Comparison of ENCODE assay signal across 10 mouse cellular contexts in genomic region chr19:34598341-34598740, GRCm38 (mm10). TPM values are rescaled to one million over a fixed set of nuclear protein-coding genes. Genes with fewer than 3 reads are reported as not detected.
DNase-seq lines count a peak whose midpoint lies in the region; ATAC-seq lines count a peak whose summit lies in the region.
"Had no signal": no experiment of that assay in that cellular context is flagged by ENCODE, and none has a peak within 500 bp of the region (broad histone marks: within the 10 kb centered on the region; RNA-seq: fewer than 3 reads in every experiment).

No protein-coding gene starts in this region.

- no peak overlapping the region for H3K9ac ChIP-seq in forebrain, embryonic 16.5 days (replicated peaks; ENCODE audit: low read depth, low read length)
- H3K9ac ChIP-seq in midbrain, embryonic 14.5 days (replicated peaks; ENCODE audit: low read length): no peak overlapping the region
- no peak overlapping the region for H3K9ac ChIP-seq in midbrain, embryonic 13.5 days (replicated peaks)
- no peak overlapping the region for H3K9ac ChIP-seq in lung, embryonic 16.5 days (ENCODE audit: low read length)
- H3K9ac ChIP-seq: liver, embryonic 14.5 days had no signal

- no peaks in the 10 kb centered on the region for H3K36me3 ChIP-seq in forebrain, embryonic 16.5 days (ENCODE audit: control insufficient read depth, insufficient read depth)
- no peaks in the 10 kb centered on the region for H3K36me3 ChIP-seq in forebrain, embryonic 10.5 days (replicated peaks)
- H3K36me3 ChIP-seq in midbrain, embryonic 14.5 days (ENCODE audit: control insufficient read depth, insufficient read depth, low read length): no peaks in the 10 kb centered on the region
- H3K36me3 ChIP-seq in midbrain, embryonic 13.5 days: no peaks in the 10 kb centered on the region
- H3K36me3 ChIP-seq in lung, embryonic 16.5 days (ENCODE audit: control insufficient read depth, insufficient read depth, low read length): no peaks in the 10 kb centered on the region

- WGBS in forebrain, embryonic 16.5 days: 68% methylated on average over 2 of the region's 2 CpGs
- 89% methylated on average over 2 of the region's 2 CpGs for WGBS in forebrain, embryonic 10.5 days
- WGBS in midbrain, embryonic 14.5 days: 85% methylated on average over 2 of the region's 2 CpGs
- 88% methylated on average over 2 of the region's 2 CpGs for WGBS in midbrain, embryonic 13.5 days
- 63% methylated on average over 2 of the region's 2 CpGs for WGBS in lung, embryonic 16.5 days

- H3K27ac ChIP-seq in forebrain, embryonic 16.5 days (ENCODE audit: low read length): no peak overlapping the region
- no peak overlapping the region for H3K27ac ChIP-seq in forebrain, embryonic 10.5 days
- H3K27ac ChIP-seq in midbrain, embryonic 14.5 days (replicated peaks; ENCODE audit: low read depth, low read length): no peak overlapping the region
- no peak overlapping the region for H3K27ac ChIP-seq in midbrain, embryonic 13.5 days
- H3K27ac ChIP-seq in lung, embryonic 16.5 days (ENCODE audit: low read length): no peak overlapping the region
- H3K27ac ChIP-seq: liver, embryonic 14.5 days had no signal

- peaks cover 4% of the 10 kb centered on the region for H3K4me1 ChIP-seq in forebrain, embryonic 16.5 days (replicated peaks; ENCODE audit: control insufficient read depth, insufficient read depth, low read length)
- no peaks in the 10 kb centered on the region for H3K4me1 ChIP-seq in forebrain, embryonic 10.5 days
- H3K4me1 ChIP-seq in midbrain, embryonic 14.5 days (ENCODE audit: control insufficient read depth, insufficient read depth, low read length): 0 out of 2 replicates have a peak, but pooled peaks cover 2% of the 10 kb centered on the region
- no peaks in the 10 kb centered on the region for H3K4me1 ChIP-seq in midbrain, embryonic 13.5 days (replicated peaks)
- H3K4me1 ChIP-seq in lung, embryonic 16.5 days (replicated peaks; ENCODE audit: control insufficient read depth, insufficient read depth, low read length): peaks cover 4% of the 10 kb centered on the region

- no peak overlapping the region for H3K4me3 ChIP-seq in forebrain, embryonic 16.5 days (replicated peaks; ENCODE audit: low read length)
- H3K4me3 ChIP-seq in forebrain, embryonic 10.5 days: no peak overlapping the region
- no peak overlapping the region for H3K4me3 ChIP-seq in midbrain, embryonic 14.5 days (replicated peaks; ENCODE audit: low read depth, low read length)
- no peak overlapping the region for H3K4me3 ChIP-seq in midbrain, embryonic 13.5 days (replicated peaks)
- no peak overlapping the region for H3K4me3 ChIP-seq in lung, embryonic 16.5 days (ENCODE audit: low read length)

- H3K9me3 ChIP-seq in forebrain, embryonic 16.5 days (ENCODE audit: control insufficient read depth, low read length): no peaks in the 10 kb centered on the region
- no peaks in the 10 kb centered on the region for H3K9me3 ChIP-seq in forebrain, embryonic 10.5 days
- H3K9me3 ChIP-seq in midbrain, embryonic 14.5 days (ENCODE audit: control insufficient read depth, low read length): no peaks in the 10 kb centered on the region
- no peaks in the 10 kb centered on the region for H3K9me3 ChIP-seq in midbrain, embryonic 13.5 days
- no peaks in the 10 kb centered on the region for H3K9me3 ChIP-seq in lung, embryonic 16.5 days (ENCODE audit: control insufficient read depth, low read length)

- DNase-seq in forebrain, embryonic 10.5 days (ENCODE audit: extremely low spot score, low spot score): no peak
- DNase-seq in midbrain, embryonic 14.5 days: peak; percentile 43
- DNase-seq in gastrocnemius, postnatal 10 days: peak; percentile 18
- DNase-seq in embryo, embryonic 10 days (ENCODE audit: low spot score): no peak

- peak; percentile 79 for ATAC-seq in forebrain, embryonic 16.5 days
- no peak for ATAC-seq in midbrain, embryonic 14.5 days (ENCODE audit: low FRiP score, low TSS enrichment)
- ATAC-seq in midbrain, embryonic 13.5 days: no peak
- peak; percentile 64 for ATAC-seq in lung, embryonic 16.5 days (ENCODE audit: low read depth)
- no peak for ATAC-seq in megakaryocyte-erythroid progenitor cell, adult 5-6 weeks (replicated peaks; ENCODE audit: low FRiP score, low TSS enrichment, poor library complexity, severe bottlenecking)

- no peaks in the 10 kb centered on the region for H3K27me3 ChIP-seq in forebrain, embryonic 16.5 days (replicated peaks; ENCODE audit: control insufficient read depth, insufficient read depth, low read length)
- no peaks in the 10 kb centered on the region for H3K27me3 ChIP-seq in forebrain, embryonic 10.5 days (ENCODE audit: poor library complexity, severe bottlenecking)
- H3K27me3 ChIP-seq in midbrain, embryonic 14.5 days (ENCODE audit: control insufficient read depth, insufficient read depth, low read length): no peaks in the 10 kb centered on the region
- H3K27me3 ChIP-seq in midbrain, embryonic 13.5 days: no peaks in the 10 kb centered on the region
- H3K27me3 ChIP-seq in lung, embryonic 16.5 days (ENCODE audit: control insufficient read depth, insufficient read depth, low read depth, low read length): no peaks in the 10 kb centered on the region

- no peak overlapping the region for H3K4me2 ChIP-seq in forebrain, embryonic 16.5 days (ENCODE audit: low read length)
- no peak overlapping the region for H3K4me2 ChIP-seq in midbrain, embryonic 14.5 days (ENCODE audit: low read length)
- H3K4me2 ChIP-seq in midbrain, embryonic 13.5 days (replicated peaks): no peak overlapping the region
- H3K4me2 ChIP-seq in lung, embryonic 16.5 days (ENCODE audit: low read depth, low read length): no peak overlapping the region

RNA-seq across cellular contexts. Expression of gene Ifit1bl1, which starts 3.4 kb away (rescaled TPM):
- polyA plus RNA-seq in forebrain, embryonic 16.5 days (2015; fragmentation: Nextera tagmentation; extraction: Ambion mirVana): 0.65 and 0.98 TPM in 2 replicates
- polyA plus RNA-seq in forebrain, embryonic 10.5 days (2016; fragmentation: Nextera tagmentation; extraction: Ambion mirVana): 0.09 TPM in 1 of 2 replicates, not detected in the other
- polyA plus RNA-seq in midbrain, embryonic 14.5 days (2014; fragmentation: Nextera tagmentation; extraction: Ambion mirVana): 0.98 and 1.3 TPM in 2 replicates
- polyA plus RNA-seq in midbrain, embryonic 13.5 days (2015; fragmentation: Nextera tagmentation; extraction: Ambion mirVana): 0.35 and 0.48 TPM in 2 replicates
- under 1 TPM; 0.11 to 0.16 TPM for total RNA-seq in gastrocnemius, postnatal 10 days (2021)
- 0.70 and 0.72 TPM in 2 replicates for polyA plus RNA-seq in lung, embryonic 16.5 days (2015; fragmentation: Nextera tagmentation; extraction: Ambion mirVana)
- not detected in 2 replicates for total RNA-seq in megakaryocyte-erythroid progenitor cell, adult 5-6 weeks (2014; fragmentation: Nextera tagmentation)
- total RNA-seq in megakaryocyte-erythroid progenitor cell, adult 5-6 weeks (2017): 0.46 TPM in 1 of 2 replicates, not detected in the other
- polyA plus RNA-seq: stomach, embryonic 14.5 days had no signal

RNA-seq across cellular contexts. Expression of gene Ifit3b, which starts 9.4 kb away (rescaled TPM):
- polyA plus RNA-seq in forebrain, embryonic 16.5 days (2015; fragmentation: Nextera tagmentation; extraction: Ambion mirVana): 0.30 TPM in 1 of 2 replicates, not detected in the other
- polyA plus RNA-seq in forebrain, embryonic 10.5 days (2016; fragmentation: Nextera tagmentation; extraction: Ambion mirVana): not detected in 2 replicates
- polyA plus RNA-seq in midbrain, embryonic 14.5 days (2014; fragmentation: Nextera tagmentation; extraction: Ambion mirVana): 1.2 TPM in 1 of 2 replicates, not detected in the other
- 0.16 and 0.18 TPM in 2 replicates for polyA plus RNA-seq in midbrain, embryonic 13.5 days (2015; fragmentation: Nextera tagmentation; extraction: Ambion mirVana)
- total RNA-seq in gastrocnemius, postnatal 10 days (2021): under 1 TPM; 0.40 to 0.50 TPM
- polyA plus RNA-seq in lung, embryonic 16.5 days (2015; fragmentation: Nextera tagmentation; extraction: Ambion mirVana): 0.25 TPM in 1 of 2 replicates, not detected in the other
- total RNA-seq in megakaryocyte-erythroid progenitor cell, adult 5-6 weeks (2014; fragmentation: Nextera tagmentation): not detected in 2 replicates
- total RNA-seq in megakaryocyte-erythroid progenitor cell, adult 5-6 weeks (2017): not detected in 2 replicates
- polyA plus RNA-seq: stomach, embryonic 14.5 days had no signal

RNA-seq across cellular contexts. Expression of gene Ifit3, which starts 15.0 kb away (rescaled TPM):
- polyA plus RNA-seq in forebrain, embryonic 16.5 days (2015; fragmentation: Nextera tagmentation; extraction: Ambion mirVana): 1.3 TPM in 2 replicates
- 0.12 and 0.15 TPM in 2 replicates for polyA plus RNA-seq in forebrain, embryonic 10.5 days (2016; fragmentation: Nextera tagmentation; extraction: Ambion mirVana)
- polyA plus RNA-seq in midbrain, embryonic 14.5 days (2014; fragmentation: Nextera tagmentation; extraction: Ambion mirVana): 0.15 and 8.8 TPM in 2 replicates
- 0.61 and 0.92 TPM in 2 replicates for polyA plus RNA-seq in midbrain, embryonic 13.5 days (2015; fragmentation: Nextera tagmentation; extraction: Ambion mirVana)
- total RNA-seq in gastrocnemius, postnatal 10 days (2021): 1 to 10 TPM in 1 of 2 experiments, under 1 TPM in 1; 0.87 to 1.6 TPM
- 0.70 and 0.97 TPM in 2 replicates for polyA plus RNA-seq in lung, embryonic 16.5 days (2015; fragmentation: Nextera tagmentation; extraction: Ambion mirVana)
- total RNA-seq in megakaryocyte-erythroid progenitor cell, adult 5-6 weeks (2014; fragmentation: Nextera tagmentation): not detected in 2 replicates
- total RNA-seq in megakaryocyte-erythroid progenitor cell, adult 5-6 weeks (2017): 0.69 and 1.2 TPM in 2 replicates

RNA-seq across cellular contexts. Expression of gene Ifit1bl2, which starts 42.2 kb away (rescaled TPM):
- polyA plus RNA-seq in forebrain, embryonic 16.5 days (2015; fragmentation: Nextera tagmentation; extraction: Ambion mirVana): 0.19 and 0.22 TPM in 2 replicates
- not detected in 2 replicates for polyA plus RNA-seq in forebrain, embryonic 10.5 days (2016; fragmentation: Nextera tagmentation; extraction: Ambion mirVana)
- polyA plus RNA-seq in midbrain, embryonic 14.5 days (2014; fragmentation: Nextera tagmentation; extraction: Ambion mirVana): 0.30 and 0.55 TPM in 2 replicates
- polyA plus RNA-seq in midbrain, embryonic 13.5 days (2015; fragmentation: Nextera tagmentation; extraction: Ambion mirVana): 0.12 and 0.18 TPM in 2 replicates
- total RNA-seq in gastrocnemius, postnatal 10 days (2021): under 1 TPM in 1 of 2 experiments, not detected in 1; 0.12 TPM
- polyA plus RNA-seq in lung, embryonic 16.5 days (2015; fragmentation: Nextera tagmentation; extraction: Ambion mirVana): 0.10 and 0.11 TPM in 2 replicates
- total RNA-seq in megakaryocyte-erythroid progenitor cell, adult 5-6 weeks (2014; fragmentation: Nextera tagmentation): not detected in 2 replicates
- total RNA-seq in megakaryocyte-erythroid progenitor cell, adult 5-6 weeks (2017): not detected in 2 replicates
- polyA plus RNA-seq: stomach, embryonic 14.5 days had no signal

RNA-seq across cellular contexts. Expression of gene Ifit1, which starts 42.3 kb away (rescaled TPM):
- polyA plus RNA-seq in forebrain, embryonic 16.5 days (2015; fragmentation: Nextera tagmentation; extraction: Ambion mirVana): 0.15 and 0.18 TPM in 2 replicates
- 0.11 TPM in 1 of 2 replicates, not detected in the other for polyA plus RNA-seq in forebrain, embryonic 10.5 days (2016; fragmentation: Nextera tagmentation; extraction: Ambion mirVana)
- 0.16 and 3.5 TPM in 2 replicates for polyA plus RNA-seq in midbrain, embryonic 14.5 days (2014; fragmentation: Nextera tagmentation; extraction: Ambion mirVana)
- polyA plus RNA-seq in midbrain, embryonic 13.5 days (2015; fragmentation: Nextera tagmentation; extraction: Ambion mirVana): 0.09 and 0.17 TPM in 2 replicates
- total RNA-seq in gastrocnemius, postnatal 10 days (2021): under 1 TPM; 0.09 to 0.12 TPM
- polyA plus RNA-seq in lung, embryonic 16.5 days (2015; fragmentation: Nextera tagmentation; extraction: Ambion mirVana): 0.46 and 0.75 TPM in 2 replicates
- 0.69 TPM in 1 of 2 replicates, not detected in the other for total RNA-seq in megakaryocyte-erythroid progenitor cell, adult 5-6 weeks (2014; fragmentation: Nextera tagmentation)
- total RNA-seq in megakaryocyte-erythroid progenitor cell, adult 5-6 weeks (2017): 1.8 and 2.9 TPM in 2 replicates

Comparison
In these comparisons a context has a peak if more than half of its experiments do, and no peak if none do; other contexts are left out.
1. ATAC-seq: peak in forebrain, embryonic 16.5 days (single experiment) and lung, embryonic 16.5 days (single experiment); none in midbrain, embryonic 14.5 days (single experiment), midbrain, embryonic 13.5 days (single experiment) and megakaryocyte-erythroid progenitor cell, adult 5-6 weeks (single experiment).
2. DNase-seq: peak in midbrain, embryonic 14.5 days (single experiment) and gastrocnemius, postnatal 10 days (single experiment); none in forebrain, embryonic 10.5 days (single experiment) and embryo, embryonic 10 days (single experiment).